Mouse (Mus musculus): ENCODE measurements around the gene Tprkb. TPM values are rescaled to one million over a fixed set of nuclear protein-coding genes. Genes with fewer than 3 reads are reported as not detected.
"Not testable (repeated sequence)": the region's sequence is repeated elsewhere in the genome, so short reads cannot be mapped to it uniquely, and the experiment has no call there.

The Tprkb gene
- polyA plus RNA-seq, 1 experiment from 2014 or later = 29.0 TPM

DNA sequence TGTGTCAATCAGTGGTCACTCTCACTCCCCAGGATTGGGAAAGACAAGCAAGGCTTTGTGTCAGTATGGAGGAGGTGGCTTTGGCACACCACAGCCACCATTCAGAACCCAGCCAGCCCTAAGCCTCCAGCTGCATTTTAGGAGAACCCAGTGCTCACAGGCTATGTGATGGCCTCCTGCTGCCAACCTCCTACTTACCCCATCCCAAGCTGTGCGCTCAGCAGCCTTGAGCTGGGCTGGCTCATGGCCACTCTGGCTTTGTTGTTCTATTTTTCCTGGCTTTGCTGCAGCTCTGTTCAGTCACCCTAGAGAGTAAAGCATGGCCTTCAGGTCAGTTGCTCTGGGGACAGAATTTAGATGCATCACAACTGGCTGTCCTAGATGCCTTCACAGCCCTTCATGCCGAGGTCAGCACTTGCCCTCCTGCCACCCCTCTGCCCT lies 4.7 kb upstream of the Tprkb start:
- WGBS = 70% methylated on average over 2 of the region's 2 CpGs
- not testable (repeated sequence) for H3K27ac ChIP-seq (replicated peaks; ENCODE audit: low read depth, low read length); H3K36me3 ChIP-seq (ENCODE audit: control insufficient read depth, insufficient read depth, low read length); H3K9me3 ChIP-seq (ENCODE audit: control insufficient read depth, low read length); H3K4me2 ChIP-seq (ENCODE audit: low read depth, severe bottlenecking); DNase-seq (ENCODE audit: low spot score); ATAC-seq (ENCODE audit: insufficient number of reproducible peaks, low FRiP score, low TSS enrichment, low read depth); H3K4me1 ChIP-seq (ENCODE audit: control insufficient read depth, insufficient read depth, low read length); H3K27me3 ChIP-seq (ENCODE audit: control insufficient read depth, insufficient read depth, low read length); H3K9ac ChIP-seq (ENCODE audit: low read length); H3K4me3 ChIP-seq (ENCODE audit: low read depth, low read length)

DNA sequence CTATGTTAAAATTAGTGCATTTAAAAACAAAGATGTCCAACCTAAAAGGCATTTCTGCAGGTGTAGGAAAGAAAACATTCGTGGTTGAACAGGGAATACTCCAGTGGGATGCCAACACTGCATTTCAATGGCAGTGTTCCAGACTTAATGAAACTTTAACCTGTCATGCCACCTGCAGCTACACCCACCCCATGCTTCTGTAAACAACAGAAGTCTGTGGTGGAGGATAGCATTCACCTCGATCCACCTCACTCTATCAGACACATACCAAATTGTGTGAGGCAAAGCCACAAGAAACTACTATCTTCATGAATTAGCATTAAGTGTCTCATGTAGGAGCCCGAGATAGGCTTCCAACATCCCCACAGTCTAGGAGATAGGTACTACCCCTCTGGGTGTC lies 3.3 kb upstream of the Tprkb start:
- no peak overlapping the region for H3K9ac ChIP-seq (ENCODE audit: low read length)
- 78% methylated on average over 3 of the region's 3 CpGs for WGBS
- no peaks in the 10 kb centered on the region for H3K27me3 ChIP-seq (ENCODE audit: control insufficient read depth, insufficient read depth, low read length)
- no peaks in the 10 kb centered on the region for H3K9me3 ChIP-seq (ENCODE audit: control insufficient read depth, low read length)
- H3K4me1 ChIP-seq (ENCODE audit: control insufficient read depth, insufficient read depth, low read length) = no peaks in the 10 kb centered on the region
- ATAC-seq (ENCODE audit: insufficient number of reproducible peaks, low FRiP score, low TSS enrichment, low read depth) = no peak
- H3K27ac ChIP-seq (replicated peaks; ENCODE audit: low read depth, low read length) = no peak overlapping the region
- H3K36me3 ChIP-seq (ENCODE audit: control insufficient read depth, insufficient read depth, low read length) = no peaks in the 10 kb centered on the region
- H3K4me3 ChIP-seq (ENCODE audit: low read depth, low read length) = no peak overlapping the region
- no peak overlapping the region for H3K4me2 ChIP-seq (ENCODE audit: low read depth, severe bottlenecking)
- no peak for DNase-seq (ENCODE audit: low spot score)

DNA sequence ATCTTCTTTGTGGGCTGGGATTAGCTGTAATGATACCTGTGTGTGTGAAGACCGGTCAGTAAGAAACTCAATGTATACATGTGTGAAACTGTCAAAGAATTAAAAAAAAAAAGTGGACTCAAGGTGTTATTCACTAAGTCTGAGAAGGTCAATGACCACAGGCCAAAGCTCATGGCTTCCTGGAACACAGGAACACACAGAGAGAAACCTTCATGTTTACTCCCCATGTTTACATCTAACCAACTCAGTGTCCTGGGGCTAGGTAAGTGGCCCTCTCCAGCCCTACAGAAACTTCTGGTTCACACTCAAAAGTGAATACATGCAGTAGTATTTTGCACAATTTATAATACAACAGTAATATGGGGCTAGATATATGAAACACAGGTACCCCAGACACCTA lies 2.0 kb upstream of the Tprkb start:
- no peak for ATAC-seq (ENCODE audit: insufficient number of reproducible peaks, low FRiP score, low TSS enrichment, low read depth)
- 88% methylated on average over 1 of the region's 1 CpGs for WGBS
- no peaks in the 10 kb centered on the region for H3K36me3 ChIP-seq (ENCODE audit: control insufficient read depth, insufficient read depth, low read length)
- no peak overlapping the region for H3K4me2 ChIP-seq (ENCODE audit: low read depth, severe bottlenecking)
- no peak overlapping the region for H3K4me3 ChIP-seq (ENCODE audit: low read depth, low read length)
- H3K27me3 ChIP-seq (ENCODE audit: control insufficient read depth, insufficient read depth, low read length) = no peaks in the 10 kb centered on the region
- no peaks in the 10 kb centered on the region for H3K4me1 ChIP-seq (ENCODE audit: control insufficient read depth, insufficient read depth, low read length)
- no peak overlapping the region for H3K27ac ChIP-seq (replicated peaks; ENCODE audit: low read depth, low read length)
- H3K9me3 ChIP-seq (ENCODE audit: control insufficient read depth, low read length) = no peaks in the 10 kb centered on the region
- no peak overlapping the region for H3K9ac ChIP-seq (ENCODE audit: low read length)
- no peak for DNase-seq (ENCODE audit: low spot score)

DNA sequence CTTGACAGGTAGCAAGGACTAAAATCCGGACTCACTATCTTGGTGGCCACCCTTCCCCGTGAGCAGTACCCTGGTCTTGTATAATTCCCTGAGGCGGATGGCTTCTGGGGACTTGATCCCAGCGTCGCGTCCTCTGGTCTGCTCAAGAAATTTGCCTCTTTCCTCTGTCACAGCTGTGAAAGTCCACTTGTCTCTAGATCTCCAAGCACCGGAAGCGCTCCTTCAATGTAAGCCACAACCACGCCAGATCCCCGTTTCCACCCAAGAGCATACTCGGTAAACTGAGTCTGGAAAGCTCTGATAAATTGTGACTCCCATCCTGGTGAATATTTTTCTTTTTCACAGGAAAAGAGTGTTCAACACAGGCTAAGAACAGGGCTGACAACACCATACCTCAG lies 3.5 kb downstream of the Tprkb start:
- no peaks in the 10 kb centered on the region for H3K27me3 ChIP-seq (ENCODE audit: control insufficient read depth, insufficient read depth, low read length)
- H3K9ac ChIP-seq (ENCODE audit: low read length) = peak overlapping the region; percentile 75
- no peaks in the 10 kb centered on the region for H3K36me3 ChIP-seq (ENCODE audit: control insufficient read depth, insufficient read depth, low read length)
- peak overlapping the region; percentile 75 for H3K4me2 ChIP-seq (ENCODE audit: low read depth, severe bottlenecking)
- H3K4me3 ChIP-seq (ENCODE audit: low read depth, low read length) = peak overlapping the region; percentile 55
- H3K9me3 ChIP-seq (ENCODE audit: control insufficient read depth, low read length) = no peaks in the 10 kb centered on the region
- H3K4me1 ChIP-seq (ENCODE audit: control insufficient read depth, insufficient read depth, low read length) = 0 out of 2 replicates have a peak, but pooled peaks cover 4% of the 10 kb centered on the region
- no peak overlapping the region for H3K27ac ChIP-seq (replicated peaks; ENCODE audit: low read depth, low read length)
- WGBS = 4% methylated on average over 11 of the region's 11 CpGs
- no peak for ATAC-seq (ENCODE audit: insufficient number of reproducible peaks, low FRiP score, low TSS enrichment, low read depth)
- no peak for DNase-seq (ENCODE audit: low spot score)

DNA sequence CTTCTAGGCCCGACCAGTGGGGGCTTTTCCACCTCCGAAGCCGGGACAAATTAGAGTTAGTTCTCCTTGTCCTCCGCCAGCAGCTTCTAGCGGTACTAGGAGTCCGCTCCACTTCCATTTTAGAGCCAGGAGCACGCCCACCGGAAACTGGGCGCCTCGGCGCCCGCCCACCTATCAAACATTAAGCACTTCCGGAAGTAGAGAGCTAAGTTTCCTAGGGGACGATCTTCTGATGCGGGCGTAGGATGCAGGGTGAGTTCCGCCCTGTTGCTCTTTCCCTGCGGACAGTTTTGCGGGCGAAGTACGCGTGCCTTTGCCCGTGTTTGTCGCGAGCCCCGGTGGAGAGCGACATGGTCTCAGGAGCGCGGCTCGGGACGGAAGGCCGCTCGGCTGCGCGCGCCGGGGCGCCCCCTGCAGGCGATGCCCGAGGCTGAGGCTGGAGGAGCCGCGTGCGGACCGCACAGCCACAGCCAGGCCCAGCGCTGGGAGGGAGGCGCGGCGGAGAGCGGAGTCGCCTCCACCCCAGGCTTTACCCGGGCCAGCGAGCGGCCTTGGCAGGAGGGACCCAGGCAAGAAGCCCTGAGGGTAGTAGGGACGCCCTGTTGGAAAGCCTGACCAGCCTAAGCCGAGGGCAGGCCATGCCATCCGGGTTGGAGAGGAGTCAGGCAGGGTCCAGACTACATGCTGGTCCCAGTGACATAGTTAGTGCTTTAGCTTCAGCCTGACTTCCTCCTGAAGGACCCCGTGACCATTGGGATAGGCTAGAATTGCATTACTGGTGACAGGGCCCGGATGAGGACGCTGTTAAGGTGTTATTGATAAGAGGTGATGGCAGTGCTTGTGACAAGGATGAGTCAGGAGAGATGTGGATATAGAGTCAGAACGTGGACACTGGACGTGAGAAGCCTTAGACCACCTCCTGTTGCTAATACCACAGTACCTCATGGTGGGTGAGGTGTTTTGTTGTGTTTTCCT lies 4.2 kb downstream of the Tprkb start, which contains the start of gene Nat8f1:
TSS of gene Nat8f1 (minus strand) at position 149 of the 975 bp plus-strand sequence.
- H3K36me3 ChIP-seq (ENCODE audit: control insufficient read depth, insufficient read depth, low read length); H3K9me3 ChIP-seq (ENCODE audit: control insufficient read depth, low read length); H3K4me1 ChIP-seq (ENCODE audit: control insufficient read depth, insufficient read depth, low read length); H3K27me3 ChIP-seq (ENCODE audit: control insufficient read depth, insufficient read depth, low read length): not testable (repeated sequence)
- DNase-seq (ENCODE audit: low spot score) (peak; percentile 90), ATAC-seq (ENCODE audit: insufficient number of reproducible peaks, low FRiP score, low TSS enrichment, low read depth) (peak; percentile 94)
- WGBS = under 1% methylated on average over 57 of the region's 61 CpGs
- H3K27ac ChIP-seq (replicated peaks; ENCODE audit: low read depth, low read length) = peak within 1 kb of the TSS; percentile 73
- peak within 1 kb of the TSS; percentile 75 for H3K9ac ChIP-seq (ENCODE audit: low read length)
- peak within 1 kb of the TSS; percentile 75 for H3K4me2 ChIP-seq (ENCODE audit: low read depth, severe bottlenecking)
- peak within 1 kb of the TSS; percentile 55 for H3K4me3 ChIP-seq (ENCODE audit: low read depth, low read length)

DNA sequence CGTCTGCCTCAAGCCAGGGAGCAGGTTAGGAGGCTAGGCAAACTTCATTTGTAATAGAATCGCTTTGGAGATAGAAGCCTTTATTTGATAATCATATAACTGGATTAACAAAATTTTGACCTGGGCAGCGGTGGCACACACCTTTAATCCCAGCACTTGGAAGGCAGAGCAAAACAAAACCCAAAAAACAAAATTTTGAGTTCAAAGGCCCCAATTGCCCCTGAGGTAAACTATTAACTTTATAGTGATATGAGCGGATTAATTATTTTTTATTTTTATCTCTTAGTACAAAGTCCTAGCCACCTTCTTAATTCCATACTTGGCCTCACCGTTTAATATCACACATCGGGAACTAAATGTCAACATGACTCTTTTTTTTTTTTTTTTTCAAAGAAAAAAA lies 4.9 kb downstream of the Tprkb start:
- Histone ChIP-seq H3K36me3 (ENCODE audit: control insufficient read depth, insufficient read depth, low read length) (no peaks in the 10 kb centered on the region), H3K27ac (replicated peaks; ENCODE audit: low read depth, low read length) (no peak overlapping the region), H3K9ac (ENCODE audit: low read length) (peak overlapping the region; percentile 75), H3K27me3 (ENCODE audit: control insufficient read depth, insufficient read depth, low read length) (no peaks in the 10 kb centered on the region), H3K4me3 (ENCODE audit: low read depth, low read length) (peak overlapping the region; percentile 55), H3K4me1 (ENCODE audit: control insufficient read depth, insufficient read depth, low read length) (0 out of 2 replicates have a peak, but pooled peaks cover 4% of the 10 kb centered on the region), H3K9me3 (ENCODE audit: control insufficient read depth, low read length) (no peaks in the 10 kb centered on the region), H3K4me2 (ENCODE audit: low read depth, severe bottlenecking) (peak overlapping the region; percentile 64)
- no peak for DNase-seq (ENCODE audit: low spot score)
- WGBS = 89% methylated on average over 6 of the region's 6 CpGs
- ATAC-seq (ENCODE audit: insufficient number of reproducible peaks, low FRiP score, low TSS enrichment, low read depth) = no peak

DNA sequence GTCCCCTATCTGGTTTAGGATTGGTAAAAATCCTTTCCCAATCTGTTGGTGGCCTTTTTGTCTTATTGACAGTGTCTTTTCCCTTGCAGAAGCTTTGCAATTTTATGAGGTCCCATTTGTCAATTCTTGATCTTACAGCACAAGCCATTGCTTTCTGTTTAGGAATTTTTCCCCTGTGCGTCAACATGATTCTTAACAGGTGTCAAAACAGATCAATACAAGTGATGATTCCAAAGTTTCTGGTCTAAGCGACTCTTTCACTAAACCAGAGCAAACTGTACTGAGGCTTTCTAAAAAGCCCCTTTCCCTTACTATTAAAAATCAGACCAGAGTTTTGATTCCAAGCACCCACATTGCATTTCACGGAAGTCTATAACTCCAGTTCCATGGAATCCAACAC lies 6.7 kb downstream of the Tprkb start:
- H3K27me3 ChIP-seq (ENCODE audit: control insufficient read depth, insufficient read depth, low read length); H3K36me3 ChIP-seq (ENCODE audit: control insufficient read depth, insufficient read depth, low read length); DNase-seq (ENCODE audit: low spot score); H3K9me3 ChIP-seq (ENCODE audit: control insufficient read depth, low read length); H3K9ac ChIP-seq (ENCODE audit: low read length); ATAC-seq (ENCODE audit: insufficient number of reproducible peaks, low FRiP score, low TSS enrichment, low read depth); H3K4me3 ChIP-seq (ENCODE audit: low read depth, low read length); H3K4me2 ChIP-seq (ENCODE audit: low read depth, severe bottlenecking); H3K27ac ChIP-seq (replicated peaks; ENCODE audit: low read depth, low read length); H3K4me1 ChIP-seq (ENCODE audit: control insufficient read depth, insufficient read depth, low read length): not testable (repeated sequence)
- 96% methylated on average over 3 of the region's 3 CpGs for WGBS

DNA sequence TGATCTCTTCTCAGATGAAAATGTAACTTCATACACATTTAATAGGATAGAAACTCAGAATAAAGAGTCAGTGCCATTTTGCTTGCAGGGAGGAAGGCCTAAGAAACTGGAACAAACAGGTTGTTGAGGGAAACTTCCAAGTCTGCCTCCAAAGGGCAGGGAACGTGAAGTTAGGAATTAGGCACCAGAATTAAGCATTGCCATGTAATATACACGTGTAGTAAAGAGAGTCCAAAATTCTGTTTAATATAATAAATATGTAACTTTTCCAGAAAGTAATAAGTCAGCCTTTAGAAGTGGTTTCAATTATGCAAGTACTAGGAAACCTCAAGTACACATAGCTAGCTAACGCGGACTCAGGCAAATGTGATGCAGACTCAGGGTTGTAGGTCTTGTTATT lies 7.7 kb downstream of the Tprkb start:
- 0 out of 2 replicates have a peak, but pooled peaks cover 2% of the 10 kb centered on the region for H3K36me3 ChIP-seq (ENCODE audit: control insufficient read depth, insufficient read depth, low read length)
- DNase-seq (ENCODE audit: low spot score) (no peak), ATAC-seq (ENCODE audit: insufficient number of reproducible peaks, low FRiP score, low TSS enrichment, low read depth) (no peak)
- H3K4me3 ChIP-seq (ENCODE audit: low read depth, low read length) = no peak overlapping the region
- 93% methylated on average over 4 of the region's 4 CpGs for WGBS
- no peaks in the 10 kb centered on the region for H3K9me3 ChIP-seq (ENCODE audit: control insufficient read depth, low read length)
- H3K27ac ChIP-seq (replicated peaks; ENCODE audit: low read depth, low read length) = no peak overlapping the region
- no peaks in the 10 kb centered on the region for H3K27me3 ChIP-seq (ENCODE audit: control insufficient read depth, insufficient read depth, low read length)
- no peak overlapping the region for H3K4me2 ChIP-seq (ENCODE audit: low read depth, severe bottlenecking)
- 0 out of 2 replicates have a peak, but pooled peaks cover 4% of the 10 kb centered on the region for H3K4me1 ChIP-seq (ENCODE audit: control insufficient read depth, insufficient read depth, low read length)
- no peak overlapping the region for H3K9ac ChIP-seq (ENCODE audit: low read length)

All from limb, embryonic 11.5 days (tissue).